Mouse (Mus musculus) NIH3T3 (cell line): ENCODE data around the gene Inca1.
A peak's percentile ranks its signal among the peaks of the same experiment; 100 is the strongest.

Experiments
- DNase-seq: peaks from one replicate; pipeline ENCODE4 v3.0.0-alpha.2; 2012; ENCODE audit warnings: low read depth

The Inca1 gene

GRCm38 (mm10) chr11:70699722-70700556, at the start of gene Inca1, which contains the start of gene Kif1c:
Inca1 (minus strand) TSS chr11:70700155.
Kif1c (plus strand) TSS chr11:70700548.
- peak; percentile 98 for DNase-seq

GRCm38 (mm10) chr11:70747876-70748545, 48.1 kb upstream of the Inca1 start:
- peak; percentile 49 for DNase-seq

GRCm38 (mm10) chr11:70745636-70746035, 45.7 kb upstream of the Inca1 start:
- DNase-seq, result no peak

GRCm38 (mm10) chr11:70742581-70743459, 42.9 kb upstream of the Inca1 start:
- DNase-seq, result no peak

- DNase-seq, result no peak
These were observed 42.2 kb upstream of the Inca1 start for GRCm38 (mm10) chr11:70742117-70742516.

- no peak for DNase-seq
These were observed 41.6 kb upstream of the Inca1 start for GRCm38 (mm10) chr11:70741603-70742002.

- no peak for DNase-seq
These were observed 37.8 kb upstream of the Inca1 start for GRCm38 (mm10) chr11:70737749-70738148.

GRCm38 (mm10) chr11:70733256-70733655, 33.3 kb upstream of the Inca1 start:
- DNase-seq, result no peak

GRCm38 (mm10) chr11:70731178-70731577, 31.2 kb upstream of the Inca1 start:
- DNase-seq, result no peak

GRCm38 (mm10) chr11:70730427-70731038, 30.6 kb upstream of the Inca1 start:
- DNase-seq, result no peak

GRCm38 (mm10) chr11:70727385-70727784, 27.4 kb upstream of the Inca1 start:
- no peak for DNase-seq

- DNase-seq, result no peak
These were observed 26.6 kb upstream of the Inca1 start for GRCm38 (mm10) chr11:70726585-70726984.

- DNase-seq, result no peak
These were observed 24.8 kb upstream of the Inca1 start for GRCm38 (mm10) chr11:70724706-70725105.

GRCm38 (mm10) chr11:70721072-70721471, 21.1 kb upstream of the Inca1 start:
- DNase-seq, result no peak

GRCm38 (mm10) chr11:70720567-70720966, 20.6 kb upstream of the Inca1 start:
- no peak for DNase-seq

GRCm38 (mm10) chr11:70718481-70718880, 18.5 kb upstream of the Inca1 start:
- DNase-seq, result no peak

GRCm38 (mm10) chr11:70715832-70716231, 15.9 kb upstream of the Inca1 start:
- DNase-seq, result peak; percentile 82

- DNase-seq, result no peak
These were observed 13.3 kb upstream of the Inca1 start for GRCm38 (mm10) chr11:70713222-70713621.

GRCm38 (mm10) chr11:70711026-70711425, 11.1 kb upstream of the Inca1 start:
- DNase-seq, result no peak

GRCm38 (mm10) chr11:70706127-70706526, 6.2 kb upstream of the Inca1 start:
- no peak for DNase-seq

GRCm38 (mm10) chr11:70702781-70703180, 2.8 kb upstream of the Inca1 start:
- DNase-seq, result peak; percentile 68
